Mouse (Mus musculus) brain, embryonic 14.5 days (tissue): Measurements from ENCODE around the gene Cdkl4. TPM values are rescaled to one million over a fixed set of nuclear protein-coding genes. Genes with fewer than 3 reads are reported as not detected.

ENCODE experiments used
- DNase-seq: peaks from one replicate; pipeline ENCODE4 v3.0.0-alpha.2; 2011; ENCODE audit warnings: low read depth
- CTCF ChIP-seq: fragments of 200-500 bp; IDR thresholded peaks from 2 replicates; pipeline ENCODE4 v1.5.1; 2012; ENCODE audit warnings: inconsistent platforms, mild to moderate bottlenecking, moderate library complexity, borderline replicate concordance; ENCODE audit not compliant: insufficient read depth, insufficient read length; ENCODE audit errors: extremely low read depth
- POLR2A ChIP-seq: fragments of 200-500 bp; IDR thresholded peaks from 2 replicates; pipeline ENCODE4 v1.6.1; 2012; ENCODE audit warnings: mild to moderate bottlenecking, inconsistent platforms, borderline replicate concordance; ENCODE audit not compliant: poor library complexity, insufficient read depth, insufficient read length, severe bottlenecking; ENCODE audit errors: extremely low read depth
- polyA plus RNA-seq: library from polyadenylated mRNA; depleted of rRNA; stranded (reverse); fragments of >200 nt; gene quantifications from 2 replicates; pipeline ENCODE4 v1.2.3, GENCODE M21; 2012

The Cdkl4 gene
- polyA plus RNA-seq, 1 experiment = 3.3 TPM

GRCm38 (mm10) chr17:80523231-80523630, 54.4 kb downstream of the Cdkl4 start:
- no peak for TF ChIP-seq CTCF
- TF ChIP-seq POLR2A = no peak
- no peak for DNase-seq

DNA sequence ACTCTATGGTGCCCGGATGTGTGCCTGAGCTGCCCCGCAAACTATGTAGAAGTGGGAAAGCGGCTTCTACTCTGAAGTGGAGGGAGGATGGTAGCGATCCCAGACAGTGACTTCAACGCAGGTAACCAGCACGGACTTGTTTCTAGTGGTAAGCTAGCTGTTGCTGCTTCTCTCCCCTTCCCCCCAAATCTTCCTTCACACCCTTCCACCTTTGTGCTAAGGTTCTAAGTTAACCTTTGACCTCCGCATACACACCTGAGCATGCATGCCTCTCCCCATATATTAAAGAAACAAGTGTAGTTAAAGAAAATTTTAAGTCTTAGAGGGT, 55.4 kb downstream of the Cdkl4 start:
- no peak for TF ChIP-seq CTCF
- TF ChIP-seq POLR2A = no peak
- DNase-seq = no peak

GRCm38 (mm10) chr17:80521521-80522228, 55.9 kb downstream of the Cdkl4 start:
- no peak for TF ChIP-seq CTCF
- TF ChIP-seq POLR2A = no peak
- DNase-seq = no peak

DNA sequence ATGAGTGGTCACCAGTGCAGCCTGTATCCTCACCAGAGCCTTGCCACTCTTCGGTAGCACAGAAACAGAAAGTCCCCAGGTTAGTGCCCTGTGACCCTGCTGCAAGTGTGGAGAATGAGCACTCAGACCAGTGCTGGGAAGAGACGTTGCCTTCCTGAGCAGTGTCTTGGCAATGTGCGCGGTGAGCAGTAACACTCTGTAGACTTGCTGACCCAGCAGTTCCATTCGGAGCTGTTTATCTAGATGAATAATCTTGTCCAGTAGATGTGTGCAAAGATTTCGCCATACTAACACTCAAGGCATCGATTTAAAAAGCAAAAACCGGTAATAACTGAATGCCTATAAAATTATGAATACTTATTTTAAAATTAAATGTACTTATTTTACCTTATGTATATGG, 57.1 kb downstream of the Cdkl4 start:
- TF ChIP-seq POLR2A (no peak), CTCF (no peak)
- no peak for DNase-seq

- no peak for DNase-seq
- TF ChIP-seq CTCF (no peak), POLR2A (no peak)
These were observed 58.8 kb downstream of the Cdkl4 start for GRCm38 (mm10) chr17:80518811-80519210.

GRCm38 (mm10) chr17:80517244-80517643, 60.4 kb downstream of the Cdkl4 start:
- TF ChIP-seq POLR2A = no peak
- no peak for TF ChIP-seq CTCF
- no peak for DNase-seq

DNA sequence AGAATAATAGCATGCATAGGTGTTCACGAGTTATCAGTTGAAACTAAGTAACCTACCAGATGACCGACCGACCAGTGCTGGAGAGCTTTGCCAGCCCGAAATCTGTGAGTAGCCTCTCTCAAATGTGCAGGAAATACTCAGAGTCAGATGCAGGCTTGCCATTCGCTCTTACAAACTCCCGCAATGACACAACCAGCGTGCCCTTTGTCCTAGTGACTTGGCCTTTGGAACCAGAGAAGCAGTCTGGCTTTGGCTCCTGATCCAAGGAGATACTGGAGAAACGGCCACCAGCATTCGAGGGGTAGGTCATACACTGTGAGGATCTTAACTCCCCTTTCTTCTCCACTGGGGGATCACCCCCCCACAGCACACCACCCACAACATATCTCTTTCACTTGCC, 61.7 kb downstream of the Cdkl4 start:
- DNase-seq = no peak

DNA sequence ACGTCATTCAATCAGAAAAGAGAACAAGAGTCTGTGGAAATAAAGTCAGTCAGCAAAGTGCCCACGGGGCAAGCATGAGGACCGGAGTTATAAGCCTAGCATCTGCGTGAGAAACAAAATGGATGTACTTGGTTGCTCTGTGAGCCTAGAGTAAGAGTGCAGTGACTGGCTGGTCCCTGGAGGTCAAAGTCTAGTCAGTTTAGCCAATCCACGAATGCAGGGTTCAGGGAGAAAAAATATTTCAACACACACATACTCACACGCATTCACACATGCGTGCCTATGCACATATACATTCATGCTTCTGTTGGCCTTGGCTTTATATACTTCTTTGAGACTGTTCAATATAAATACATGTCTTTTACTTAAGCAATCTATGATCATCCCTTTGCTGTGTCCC, 62.1 kb downstream of the Cdkl4 start:
- no peak for DNase-seq
- TF ChIP-seq CTCF (no peak), POLR2A (no peak)

More for the DNA sequence above, 61.7 kb downstream of the Cdkl4 start:
- TF ChIP-seq POLR2A = no peak

GRCm38 (mm10) chr17:80513766-80514165, 63.8 kb downstream of the Cdkl4 start:
- no peak for DNase-seq

DNA sequence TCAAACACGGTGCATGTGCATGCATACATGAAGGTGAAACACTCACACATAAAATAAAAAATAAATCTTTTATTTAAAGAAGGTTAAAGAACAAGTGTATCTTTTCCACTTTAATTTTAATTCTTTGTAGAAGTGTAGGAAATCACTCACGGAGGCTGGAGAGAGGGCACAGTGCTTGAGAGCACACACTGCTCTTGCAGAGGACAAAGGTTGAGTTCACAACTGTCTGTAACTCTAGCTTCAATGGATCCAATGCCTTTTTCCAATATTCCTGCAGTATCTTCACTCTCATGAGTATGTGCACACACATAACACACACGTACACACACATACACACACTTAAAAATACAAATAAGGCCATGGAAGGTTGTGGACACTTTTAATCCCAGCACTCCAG, 67.2 kb downstream of the Cdkl4 start:
- no peak for TF ChIP-seq POLR2A
- no peak for TF ChIP-seq CTCF
- DNase-seq = no peak

More at GRCm38 (mm10) chr17:80513766-80514165, 63.8 kb downstream of the Cdkl4 start:
- TF ChIP-seq POLR2A (no peak), CTCF (no peak)

GRCm38 (mm10) chr17:80509494-80510458, 67.8 kb downstream of the Cdkl4 start:
- TF ChIP-seq CTCF (no peak), POLR2A (no peak)
- DNase-seq = no peak
